Mouse (Mus musculus) MEL (cell line): ENCODE results near the gene Wdr78. TPM values are rescaled to one million over a fixed set of nuclear protein-coding genes. Genes with fewer than 3 reads are reported as not detected.

Source experiments
- DNase-seq: peaks from one replicate; pipeline ENCODE4 v3.0.0; 2011; ENCODE audit warnings: low read depth, low spot score
- H3K27ac ChIP-seq: 2 replicates; pipeline ENCODE4 v1.5.1; 2012; ENCODE audit warnings: low read depth, mild to moderate bottlenecking, control low read depth, low read length, moderate library complexity; ENCODE audit not compliant: control insufficient read depth
- H3K27me3 ChIP-seq, 2 experiments: fragments of 150-350 bp in 1 of 2; sonication (generic) in 1 of 2; 2 replicates each; pipeline ENCODE4 v1.6.1; 2012; ENCODE audit warnings: low read length in 2 of 2, mild to moderate bottlenecking in 2 of 2, improper control_type of control experiment in 1 of 2, moderate library complexity in 1 of 2; ENCODE audit not compliant: insufficient read depth in 2 of 2, control insufficient read depth in 1 of 2
- H3K36me3 ChIP-seq, 2 experiments: 2 replicates each; pipeline ENCODE4 v1.6.1; 2012 to 2014; ENCODE audit warnings: low read length in 2 of 2, improper control_type of control experiment in 1 of 2, inconsistent platforms in 1 of 2, mild to moderate bottlenecking in 1 of 2; ENCODE audit not compliant: insufficient read depth in 2 of 2, control insufficient read depth in 1 of 2
- H3K4me1 ChIP-seq, 2 experiments: fragments of 150-350 bp in 1 of 2; sonication (generic) in 1 of 2; 2 replicates each; pipeline ENCODE4 v1.6.1; 2012; ENCODE audit warnings: low read length in 2 of 2, improper control_type of control experiment in 1 of 2, mild to moderate bottlenecking in 1 of 2; ENCODE audit not compliant: insufficient read depth in 2 of 2, control insufficient read depth in 1 of 2
- H3K4me3 ChIP-seq, 2 experiments: fragments of 150-350 bp in 1 of 2; sonication (generic) in 1 of 2; 2 replicates each; pipeline ENCODE4 v1.5.1; 2012; ENCODE audit warnings: low read depth in 2 of 2, low read length in 2 of 2, mild to moderate bottlenecking in 2 of 2, moderate library complexity in 2 of 2, control low read depth in 1 of 2, improper control_type of control experiment in 1 of 2; ENCODE audit not compliant: control insufficient read depth in 1 of 2, insufficient read depth in 1 of 2
- H3K79me2 ChIP-seq: 2 replicates; pipeline ENCODE4 v1.6.1; 2012; ENCODE audit warnings: mild to moderate bottlenecking, low read length, moderate library complexity; ENCODE audit not compliant: control insufficient read depth, poor library complexity, insufficient read depth
- H3K9ac ChIP-seq: 2 replicates; pipeline ENCODE4 v1.6.1; 2012; ENCODE audit warnings: low read depth, mild to moderate bottlenecking, control low read depth, low read length, moderate library complexity; ENCODE audit not compliant: control insufficient read depth, poor library complexity, severe bottlenecking
- H3K9me3 ChIP-seq: fragments of 150-350 bp; sonication (generic); replicated peaks from 2 replicates; pipeline ENCODE4 v1.6.1; 2012; ENCODE audit warnings: mild to moderate bottlenecking, low read length, improper control_type of control experiment, moderate library complexity; ENCODE audit not compliant: insufficient read depth
- BHLHE40 ChIP-seq: IDR thresholded peaks from 2 replicates; pipeline ENCODE4 v1.6.1; 2012; ENCODE audit warnings: low read depth, mild to moderate bottlenecking, inconsistent platforms, low read length, improper control_type of control experiment, borderline replicate concordance
- E2F4 ChIP-seq: IDR thresholded peaks from 2 replicates; pipeline ENCODE4 v1.6.1; 2011; ENCODE audit warnings: low read depth, low read length, improper control_type of control experiment, borderline replicate concordance
- ELF1 ChIP-seq: IDR thresholded peaks from 2 replicates; pipeline ENCODE4 v1.6.1; 2014; ENCODE audit warnings: low read depth, mild to moderate bottlenecking, inconsistent platforms, low read length, improper control_type of control experiment, moderate library complexity
- ETS1 ChIP-seq: IDR thresholded peaks from 2 replicates; pipeline ENCODE4 v1.6.1; 2012; ENCODE audit warnings: low read depth, mild to moderate bottlenecking, inconsistent platforms, low read length, improper control_type of control experiment, moderate library complexity
- GATA1 ChIP-seq: IDR thresholded peaks from 2 replicates; pipeline ENCODE4 v1.6.1; 2011; ENCODE audit warnings: low read depth, low read length, improper control_type of control experiment
- HCFC1 ChIP-seq: IDR thresholded peaks from 2 replicates; pipeline ENCODE4 v1.6.1; 2012; ENCODE audit warnings: low read depth, mild to moderate bottlenecking, inconsistent platforms, low read length, improper control_type of control experiment, moderate library complexity
- JUND ChIP-seq: IDR thresholded peaks from 2 replicates; pipeline ENCODE4 v1.6.1; 2011; ENCODE audit warnings: low read depth, mild to moderate bottlenecking, improper control_type of control experiment, low read length
- MAX ChIP-seq: IDR thresholded peaks from 2 replicates; pipeline ENCODE4 v1.6.1; 2011; ENCODE audit warnings: low read length, improper control_type of control experiment
- MAZ ChIP-seq: IDR thresholded peaks from 2 replicates; pipeline ENCODE4 v1.6.1; 2012; ENCODE audit warnings: low read depth, mild to moderate bottlenecking, inconsistent platforms, low read length, improper control_type of control experiment
- MYB ChIP-seq: IDR thresholded peaks from 2 replicates; pipeline ENCODE4 v1.6.1; 2011; ENCODE audit warnings: mild to moderate bottlenecking, low read depth, low read length, improper control_type of control experiment
- NELFE ChIP-seq: IDR thresholded peaks from 2 replicates; pipeline ENCODE4 v1.6.1; 2011; ENCODE audit warnings: low read depth, low read length, improper control_type of control experiment
- NRF1 ChIP-seq: IDR thresholded peaks from 2 replicates; pipeline ENCODE4 v1.6.1; 2014; ENCODE audit warnings: low read depth, mild to moderate bottlenecking, inconsistent platforms, low read length, improper control_type of control experiment, moderate library complexity; ENCODE audit not compliant: poor library complexity, insufficient read depth, severe bottlenecking
- POLR2AphosphoS2 ChIP-seq: IDR thresholded peaks from 2 replicates; pipeline ENCODE4 v1.6.1; 2011; ENCODE audit warnings: low read length, improper control_type of control experiment
- POLR2AphosphoS5 ChIP-seq: IDR thresholded peaks from 2 replicates; pipeline ENCODE4 v1.6.1; 2012; ENCODE audit warnings: low read depth, borderline replicate concordance, mild to moderate bottlenecking, inconsistent platforms, low read length, moderate library complexity, mixed read lengths
- RAD21 ChIP-seq: IDR thresholded peaks from 2 replicates; pipeline ENCODE4 v1.6.1; 2011; ENCODE audit warnings: mild to moderate bottlenecking, low read depth, low read length, improper control_type of control experiment
- SIN3A ChIP-seq: IDR thresholded peaks from 2 replicates; pipeline ENCODE4 v1.6.1; 2012; ENCODE audit warnings: low read length, improper control_type of control experiment, inconsistent platforms
- TAL1 ChIP-seq: IDR thresholded peaks from 2 replicates; pipeline ENCODE4 v1.6.1; 2012; ENCODE audit warnings: mild to moderate bottlenecking, inconsistent platforms, low read length, moderate library complexity, mixed read lengths
- TCF12 ChIP-seq: IDR thresholded peaks from 2 replicates; pipeline ENCODE4 v1.6.1; 2014; ENCODE audit warnings: low read depth, mild to moderate bottlenecking, inconsistent platforms, low read length, improper control_type of control experiment, moderate library complexity
- UBTF ChIP-seq: IDR thresholded peaks from 2 replicates; pipeline ENCODE4 v1.6.1; 2012; ENCODE audit warnings: low read depth, mild to moderate bottlenecking, inconsistent platforms, low read length, improper control_type of control experiment, moderate library complexity, borderline replicate concordance; ENCODE audit not compliant: insufficient read depth
- USF2 ChIP-seq, 2 experiments: IDR thresholded peaks; 2 replicates each; pipeline ENCODE4 v1.6.1; 2011 to 2012; ENCODE audit warnings: improper control_type of control experiment in 2 of 2, low read length in 2 of 2, borderline replicate concordance in 1 of 2, inconsistent platforms in 1 of 2, low read depth in 1 of 2, mild to moderate bottlenecking in 1 of 2; ENCODE audit not compliant: insufficient read depth in 1 of 2
- ZKSCAN1 ChIP-seq: IDR thresholded peaks from 2 replicates; pipeline ENCODE4 v1.6.1; 2012; ENCODE audit warnings: low read depth, mild to moderate bottlenecking, inconsistent platforms, low read length, improper control_type of control experiment, moderate library complexity
- ZMIZ1 ChIP-seq: IDR thresholded peaks from 2 replicates; pipeline ENCODE4 v1.6.1; 2012; ENCODE audit warnings: low read depth, mild to moderate bottlenecking, inconsistent platforms, low read length, improper control_type of control experiment, moderate library complexity
- ZNF384 ChIP-seq: IDR thresholded peaks from 2 replicates; pipeline ENCODE4 v1.6.1; 2012; ENCODE audit warnings: low read depth, mild to moderate bottlenecking, inconsistent platforms, low read length, improper control_type of control experiment
- polyA plus RNA-seq, 2 experiments: library from polyadenylated mRNA; stranded (reverse) in 1 of 2; unstranded in 1 of 2; fragments of >175 nt in 1 of 2; fragments of >200 nt in 1 of 2; gene quantifications; 2 replicates each; pipeline versions ENCODE4 v1.2.1 to v1.2.4; 2012; ENCODE audit warnings: low replicate concordance in 2 of 2, low read depth in 1 of 2; ENCODE audit not compliant: insufficient read length in 2 of 2, insufficient read depth in 1 of 2, missing spikeins in 1 of 2
- total RNA-seq: library from RNA; depleted of rRNA; stranded (reverse); fragments of 300-350 nt; gene quantifications from 2 replicates; pipeline ENCODE4 v1.2.3, GENCODE M21; 2012

Wdr78 gene
- total and polyA plus RNA-seq, 3 experiments = 0.77 to 1.2 TPM; not detected in 1

- H3K9me3 ChIP-seq = no peaks in the 10 kb centered on the region
- H3K36me3 ChIP-seq = peaks cover 0 to 2% of the 10 kb centered on the region in 2 experiments; a peak in 1 of 4 replicates
- no peak overlapping the region for H3K9ac ChIP-seq
- TF ChIP-seq GATA1 (0 out of 2 replicates have a peak, but pooled peaks have one; percentile 23), HCFC1 (no peak), ZNF384 (no peak), TAL1 (no peak), SIN3A (no peak), MAX (no peak), NRF1 (no peak), ETS1 (no peak), NELFE (no peak)
- DNase-seq = peak; percentile 33
- no peaks in the 10 kb centered on the region for H3K27me3 ChIP-seq
- H3K79me2 ChIP-seq = no peaks in the 10 kb centered on the region
- H3K4me1 ChIP-seq = peaks cover 0 to 4% of the 10 kb centered on the region in 2 experiments; a peak in 2 of 4 replicates
- H3K27ac ChIP-seq = no peak overlapping the region
- H3K4me3 ChIP-seq = no peak overlapping the region
Observed at GRCm38 (mm10) chr4:103064976-103065375, 49.4 kb downstream of the Wdr78 start.

DNA sequence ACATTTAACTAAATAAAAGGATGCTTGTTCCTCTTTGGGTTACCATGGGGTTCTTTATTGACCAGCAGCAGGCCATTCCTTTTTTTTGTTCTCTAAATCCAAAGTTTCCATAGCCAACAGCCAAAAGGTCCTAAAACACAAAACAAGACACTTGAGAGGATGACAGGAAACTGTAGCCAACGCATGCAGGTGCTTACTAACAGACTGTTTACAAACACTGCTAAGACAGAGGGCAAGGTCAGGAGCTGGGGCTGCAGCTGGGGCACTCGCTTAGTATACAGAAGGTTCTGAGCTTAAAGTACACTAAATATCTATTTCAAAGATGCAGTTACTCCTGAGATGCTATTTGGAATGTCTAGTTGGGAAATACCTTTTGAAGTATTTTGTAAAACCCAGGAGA lies 49.9 kb downstream of the Wdr78 start:
- no peak for DNase-seq
- H3K79me2 ChIP-seq = no peaks in the 10 kb centered on the region
- H3K9me3 ChIP-seq = no peaks in the 10 kb centered on the region
- TF ChIP-seq BHLHE40 (no peak), MYB (no peak), MAX (no peak), TCF12 (no peak), RAD21 (no peak), JUND (no peak), USF2 (IDR thresholded peaks at IDR 0.05; ENCODE audit: borderline replicate concordance in 1 of 2, insufficient read depth in 1 of 2, low read depth in 1 of 2, low read length in 2 of 2) (no peak)
- H3K27me3 ChIP-seq = no peaks in the 10 kb centered on the region
- H3K4me1 ChIP-seq = peaks cover 0 to 4% of the 10 kb centered on the region in 2 experiments; a peak in 2 of 4 replicates
- no peak overlapping the region for H3K27ac ChIP-seq
- H3K36me3 ChIP-seq = peaks cover 0 to 2% of the 10 kb centered on the region in 2 experiments; a peak in 1 of 4 replicates
- no peak overlapping the region for H3K9ac ChIP-seq
- H3K4me3 ChIP-seq = no peak overlapping the region

DNA sequence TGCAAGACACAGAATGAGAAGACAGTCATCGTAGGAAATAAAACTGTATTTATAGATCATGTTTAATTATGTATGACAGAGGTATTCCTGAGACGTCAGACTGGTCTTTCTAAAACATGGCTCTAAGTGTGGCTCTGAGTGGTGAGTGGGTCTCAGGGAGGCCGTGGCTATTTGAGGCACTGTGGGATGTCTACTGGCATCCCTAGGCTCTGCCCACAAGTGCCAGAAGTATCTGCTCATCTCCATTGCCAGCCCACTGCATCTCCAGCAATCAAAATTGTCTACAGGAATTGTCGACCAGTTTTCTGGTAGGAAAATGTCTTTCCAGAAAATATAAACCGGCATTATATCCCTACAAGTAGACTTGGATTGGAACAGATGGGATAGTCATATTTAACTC lies 57.4 kb downstream of the Wdr78 start:
- Histone ChIP-seq H3K4me3 (no peak overlapping the region), H3K27me3 (no peaks in the 10 kb centered on the region), H3K27ac (no peak overlapping the region), H3K9ac (no peak overlapping the region), H3K79me2 (no peaks in the 10 kb centered on the region), H3K36me3 (no peaks in the 10 kb centered on the region), H3K9me3 (no peaks in the 10 kb centered on the region), H3K4me1 (no peaks in the 10 kb centered on the region)
- no peak for DNase-seq
- TF ChIP-seq UBTF (no peak), MYB (no peak), MAZ (no peak), ZKSCAN1 (no peak), RAD21 (no peak), POLR2AphosphoS5 (no peak), ZMIZ1 (no peak), MAX (no peak), E2F4 (no peak), GATA1 (no peak), POLR2AphosphoS2 (no peak), ELF1 (no peak), BHLHE40 (no peak)
